Mouse (Mus musculus) inflammation-experienced regulatory T-cells, adult 6 months (primary cell): ENCODE data around the gene Nanos2. TPM values are rescaled to one million over a fixed set of nuclear protein-coding genes. Genes with fewer than 3 reads are reported as not detected.
A peak's percentile ranks its signal among the peaks of the same experiment; 100 is the strongest.

Experiments used
- ATAC-seq: one replicate; pipeline ENCODE4 v1.8.0; 2017
- polyA plus RNA-seq, 3 experiments: library from polyadenylated mRNA; unstranded; fragments of 100-300 nt; shearing (Covaris generic); gene quantifications; one replicate each; pipeline ENCODE4 v1.2.1; 2017

The Nanos2 gene
- polyA plus RNA-seq, 3 experiments from 2014 or later, result not detected

- no peak for ATAC-seq
Measured at GRCm38 (mm10) chr7:18991660-18992293, 4.6 kb downstream of the Nanos2 start.

GRCm38 (mm10) chr7:18992294-18992675 lies 5.1 kb downstream of the Nanos2 start:
- ATAC-seq, result no peak

- ATAC-seq, result no peak
Measured at GRCm38 (mm10) chr7:18993036-18993435, 5.8 kb downstream of the Nanos2 start.

- no peak for ATAC-seq
Measured at GRCm38 (mm10) chr7:18998835-18999234, 11.6 kb downstream of the Nanos2 start.

GRCm38 (mm10) chr7:19000421-19000820 lies 13.2 kb downstream of the Nanos2 start:
- ATAC-seq, result no peak

- ATAC-seq, result peak; percentile 77
Measured at GRCm38 (mm10) chr7:19001066-19001806, 14.0 kb downstream of the Nanos2 start.

- ATAC-seq, result no peak
Measured at GRCm38 (mm10) chr7:19001807-19002085, 14.5 kb downstream of the Nanos2 start.

GRCm38 (mm10) chr7:19002115-19002514 lies 14.9 kb downstream of the Nanos2 start:
- no peak for ATAC-seq

- peak; percentile 42 for ATAC-seq
Measured at GRCm38 (mm10) chr7:19002848-19003498, 15.8 kb downstream of the Nanos2 start.

GRCm38 (mm10) chr7:19003902-19004630 lies 16.9 kb downstream of the Nanos2 start, which contains the start of gene Irf2bp1:
TSS of gene Irf2bp1 (plus strand) at chr7:19004044.
- peak; percentile 64 for ATAC-seq

GRCm38 (mm10) chr7:19004631-19005079 lies 17.5 kb downstream of the Nanos2 start:
- ATAC-seq, result no peak

GRCm38 (mm10) chr7:19005417-19006121 lies 18.4 kb downstream of the Nanos2 start:
- no peak for ATAC-seq

GRCm38 (mm10) chr7:19006476-19006875 lies 19.3 kb downstream of the Nanos2 start:
- peak; percentile 38 for ATAC-seq

- ATAC-seq, result no peak
Measured at GRCm38 (mm10) chr7:19007026-19007977, 20.1 kb downstream of the Nanos2 start.

- no peak for ATAC-seq
Measured at GRCm38 (mm10) chr7:19010581-19010980, 23.4 kb downstream of the Nanos2 start.

GRCm38 (mm10) chr7:19012025-19012621 lies 24.9 kb downstream of the Nanos2 start:
- ATAC-seq, result no peak

- no peak for ATAC-seq
Measured at GRCm38 (mm10) chr7:19012882-19013281, 25.7 kb downstream of the Nanos2 start.

- ATAC-seq, result no peak
Measured at GRCm38 (mm10) chr7:19014452-19014851, 27.3 kb downstream of the Nanos2 start.

GRCm38 (mm10) chr7:19016042-19016441 lies 28.8 kb downstream of the Nanos2 start:
- no peak for ATAC-seq

- no peak for ATAC-seq
Measured at GRCm38 (mm10) chr7:19017909-19018308, 30.7 kb downstream of the Nanos2 start.

- ATAC-seq, result no peak
Measured at GRCm38 (mm10) chr7:19021048-19021447, 33.8 kb downstream of the Nanos2 start.
